Mouse (Mus musculus): Measurements from ENCODE around the gene Lrch3.
A peak's percentile ranks its signal among the peaks of the same experiment; 100 is the strongest.

Lrch3 gene

GRCm38 (mm10) chr16:32984631-32985030, 70.7 kb downstream of the Lrch3 start:
- no peak for DNase-seq (ENCODE audit: low spot score in 2 of 2)

DNA sequence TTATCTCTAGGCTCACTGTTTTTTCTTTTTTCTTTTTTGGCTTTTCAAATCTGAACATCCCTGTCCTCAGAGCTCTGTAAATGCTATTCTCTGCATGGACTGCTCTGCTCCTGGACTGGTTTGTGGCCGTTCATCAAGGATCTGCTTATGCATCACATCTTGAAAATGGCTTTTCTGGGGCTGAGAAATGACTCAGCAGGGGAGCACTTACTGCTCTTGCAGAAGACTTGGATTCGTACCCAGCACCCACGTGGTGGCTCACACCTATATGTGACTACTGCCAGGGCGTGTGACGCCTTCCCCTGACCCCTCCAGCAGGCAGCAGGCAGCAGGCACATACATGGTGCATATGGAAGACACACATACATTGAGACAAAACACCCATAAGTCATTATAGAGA, 78.3 kb downstream of the Lrch3 start:
- DNase-seq (ENCODE audit: low spot score in 2 of 2): peak; percentile 31 to 41

GRCm38 (mm10) chr16:33005216-33005615, 91.3 kb downstream of the Lrch3 start:
- no peak for DNase-seq (ENCODE audit: low spot score in 2 of 2)

DNA sequence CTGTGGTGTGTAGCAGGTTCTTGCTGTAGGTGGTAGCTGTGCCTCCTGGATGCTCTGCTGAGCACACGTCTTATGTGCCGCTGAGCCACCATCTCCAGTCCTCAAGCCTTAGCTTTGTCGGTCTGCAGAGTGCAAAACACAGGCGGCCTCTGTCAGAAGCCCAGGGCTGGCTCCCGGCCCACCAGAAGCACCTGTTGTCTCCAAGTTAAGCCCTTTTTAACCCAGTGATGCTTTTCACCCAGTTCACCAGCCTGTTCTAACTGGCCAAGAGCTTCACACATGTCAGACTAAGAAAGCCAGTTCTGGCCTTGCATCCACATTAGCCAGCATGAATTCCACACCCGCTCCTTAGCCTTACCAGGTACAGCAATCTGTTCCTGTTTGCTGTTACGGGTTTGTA, 93.0 kb downstream of the Lrch3 start:
- DNase-seq (ENCODE audit: low spot score in 2 of 2): no peak

GRCm38 (mm10) chr16:33007436-33007835, 93.5 kb downstream of the Lrch3 start:
- no peak for DNase-seq (ENCODE audit: low spot score in 2 of 2)

GRCm38 (mm10) chr16:33010166-33010565, 96.3 kb downstream of the Lrch3 start:
- DNase-seq (ENCODE audit: low spot score in 2 of 2): no peak

DNA sequence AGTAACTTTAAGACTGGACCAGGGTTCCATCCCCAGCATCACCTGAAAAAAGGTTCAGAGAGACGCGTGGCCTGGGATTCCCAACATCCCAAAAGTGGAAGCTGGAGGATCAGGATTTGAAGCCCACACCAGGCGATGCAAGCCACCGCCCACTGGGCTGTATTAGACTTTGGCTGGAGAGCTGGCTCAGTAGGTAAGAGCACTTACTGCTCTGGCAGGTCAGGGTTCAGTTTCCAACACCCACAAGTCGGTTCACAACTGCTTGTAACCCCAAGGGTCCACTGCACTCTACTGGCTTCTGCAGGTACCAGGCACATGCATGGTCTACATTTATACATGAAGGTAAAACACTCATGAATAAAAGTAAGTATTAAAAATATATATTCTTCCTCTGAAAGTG, 99.9 kb downstream of the Lrch3 start:
- no peak for DNase-seq (ENCODE audit: low spot score in 2 of 2)

- DNase-seq (ENCODE audit: low spot score in 2 of 2): no peak
Observed at GRCm38 (mm10) chr16:33014921-33015320, 101.0 kb downstream of the Lrch3 start.

DNA sequence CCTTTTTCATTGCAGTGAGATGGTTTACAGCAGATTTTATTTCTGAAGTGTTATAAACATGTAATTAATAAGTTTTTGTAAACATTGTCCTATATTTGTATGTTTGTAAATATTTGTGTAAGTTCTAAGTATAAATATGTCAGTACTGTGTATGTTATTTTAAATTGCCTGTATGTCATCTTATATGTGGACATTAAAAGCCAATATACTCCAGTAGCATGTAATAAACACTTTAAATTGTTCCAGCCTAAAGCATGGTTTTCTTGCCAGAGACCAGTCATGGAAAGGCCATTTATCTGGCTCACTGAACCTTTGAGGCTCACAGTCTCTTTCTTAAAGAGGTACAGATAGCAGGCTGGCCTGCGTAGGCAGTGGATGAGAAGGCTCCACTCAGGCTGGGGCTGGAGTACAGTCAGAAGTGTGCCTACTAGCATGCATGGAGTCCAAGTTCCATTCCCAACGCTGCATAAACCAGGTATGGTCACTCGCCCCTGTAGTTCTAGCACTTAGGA, 101.6 kb downstream of the Lrch3 start:
- DNase-seq (ENCODE audit: low spot score in 2 of 2): no peak

GRCm38 (mm10) chr16:33015986-33016385, 102.1 kb downstream of the Lrch3 start:
- no peak for DNase-seq (ENCODE audit: low spot score in 2 of 2)

GRCm38 (mm10) chr16:33017677-33018349, 103.9 kb downstream of the Lrch3 start:
- DNase-seq (ENCODE audit: low spot score in 2 of 2): no peak

DNA sequence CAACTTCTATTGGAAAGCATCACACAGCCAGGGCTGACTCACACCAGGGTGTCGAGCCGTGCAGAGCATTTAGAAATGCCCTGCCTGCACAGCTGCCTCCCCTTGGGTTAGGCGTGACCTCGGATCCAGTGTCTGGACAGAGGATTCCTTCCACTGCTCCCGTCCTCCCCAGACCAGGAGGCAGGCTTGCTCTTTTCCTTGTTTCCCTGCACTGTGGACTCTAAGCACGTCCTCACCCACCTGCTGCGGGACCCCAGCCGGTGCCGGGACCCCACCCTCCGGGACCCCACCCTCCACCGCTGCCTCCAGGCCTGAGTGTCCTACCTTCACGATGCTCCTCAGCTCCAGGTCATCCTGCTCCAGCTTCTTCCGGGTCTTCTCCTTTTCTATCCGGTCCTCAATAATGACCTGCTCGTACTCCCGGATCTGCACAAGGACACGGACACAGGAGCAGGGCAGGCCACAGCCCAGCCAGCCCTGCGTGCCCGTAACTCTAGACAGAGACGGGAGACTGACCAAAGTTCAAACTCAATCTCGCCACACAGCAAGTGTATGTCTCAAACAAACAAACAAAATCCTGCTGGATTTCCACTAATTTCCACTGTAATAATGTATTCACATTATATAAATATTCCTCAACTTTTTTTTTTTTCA, 105.3 kb downstream of the Lrch3 start:
- no peak for DNase-seq (ENCODE audit: low spot score in 2 of 2)

DNA sequence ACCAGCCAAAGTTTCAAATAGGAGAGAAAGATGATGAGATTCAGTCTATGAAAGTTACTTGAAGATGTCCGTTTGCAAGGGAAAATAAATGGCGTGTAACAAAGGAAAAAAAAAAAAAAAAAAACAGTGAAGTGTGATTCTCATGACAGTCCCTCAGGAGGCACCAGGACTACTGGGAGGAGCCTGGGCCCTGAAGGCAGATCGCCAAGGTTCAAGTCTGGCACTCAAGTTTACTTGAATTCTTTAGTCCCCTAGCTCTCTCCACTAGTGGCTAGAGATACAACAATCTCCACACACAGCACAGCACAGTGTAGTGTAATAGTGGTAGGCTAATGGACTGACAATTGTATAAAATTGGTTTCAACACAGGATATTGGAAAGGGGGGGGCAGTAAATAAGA, 107.5 kb downstream of the Lrch3 start:
- DNase-seq (ENCODE audit: low spot score in 2 of 2): no peak

- peak; percentile 87 to 90 for DNase-seq (ENCODE audit: low spot score in 2 of 2)
Observed at GRCm38 (mm10) chr16:33023750-33024149, 109.8 kb downstream of the Lrch3 start.

- DNase-seq (ENCODE audit: low spot score in 2 of 2): no peak
Observed at GRCm38 (mm10) chr16:33024456-33025104, 110.7 kb downstream of the Lrch3 start.

- DNase-seq (ENCODE audit: low spot score in 2 of 2): no peak
Observed at GRCm38 (mm10) chr16:33026357-33026756, 112.5 kb downstream of the Lrch3 start.

DNA sequence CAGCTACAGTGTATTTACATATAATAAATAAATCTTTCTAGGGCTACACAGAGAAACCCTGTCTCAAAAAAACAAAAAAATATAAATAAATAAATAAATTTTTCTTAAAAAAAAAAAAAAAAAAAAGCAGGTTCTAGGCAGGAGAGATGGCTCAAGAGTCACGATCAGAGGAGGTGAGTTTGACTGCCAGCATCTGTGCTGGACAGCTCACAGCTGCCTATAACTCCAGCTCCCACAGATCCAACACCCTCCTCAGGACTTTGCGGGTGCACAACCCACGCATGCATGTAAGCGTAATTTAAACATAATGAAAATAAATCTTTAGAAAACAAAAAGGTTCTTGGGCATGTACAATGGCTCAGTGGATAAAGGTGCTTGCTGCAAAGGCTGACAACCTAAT, 122.1 kb downstream of the Lrch3 start:
- no peak for DNase-seq (ENCODE audit: low spot score in 2 of 2)

GRCm38 (mm10) chr16:33042682-33043081, 128.8 kb downstream of the Lrch3 start:
- no peak for DNase-seq (ENCODE audit: low spot score in 2 of 2)

DNA sequence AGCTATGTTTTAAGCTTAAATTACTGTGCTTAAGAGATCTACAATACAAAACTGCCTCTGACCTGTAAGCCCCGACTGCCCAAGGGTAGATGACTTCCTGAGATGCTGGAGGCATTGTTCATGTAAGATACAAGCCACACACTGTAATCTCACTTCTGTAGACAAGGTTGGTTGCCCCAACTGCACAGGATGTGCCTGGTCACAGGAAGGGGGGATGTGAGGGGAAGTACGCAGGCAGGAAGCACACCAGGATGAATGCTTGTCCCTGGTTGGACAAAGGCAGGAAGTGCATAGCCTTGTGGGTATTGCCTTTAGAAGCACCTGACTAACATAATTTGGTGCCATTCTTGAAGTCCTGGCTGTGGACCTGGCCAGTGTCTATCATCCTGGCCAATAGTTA, 129.4 kb downstream of the Lrch3 start:
- no peak for DNase-seq (ENCODE audit: low spot score in 2 of 2)

DNA sequence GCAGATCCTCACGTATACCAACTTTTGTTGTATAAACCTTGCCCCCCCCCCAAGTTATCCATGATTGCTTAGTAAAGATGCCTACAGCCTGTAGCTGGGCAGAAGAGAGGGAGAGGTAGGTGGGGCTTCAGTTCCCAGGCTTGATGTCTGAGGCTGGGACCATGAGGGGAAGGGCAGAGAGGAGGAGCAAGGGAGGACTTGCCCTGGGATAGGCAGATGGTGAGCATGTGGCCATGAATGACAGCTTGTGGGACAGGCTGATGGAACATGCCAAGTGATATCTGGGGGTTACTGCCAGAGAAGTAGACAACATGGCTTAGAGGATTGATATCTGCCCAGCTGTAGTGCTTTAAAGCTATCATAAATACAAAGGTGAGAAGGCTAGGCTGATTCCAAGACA, 134.1 kb downstream of the Lrch3 start:
- DNase-seq (ENCODE audit: low spot score in 2 of 2): no peak

DNA sequence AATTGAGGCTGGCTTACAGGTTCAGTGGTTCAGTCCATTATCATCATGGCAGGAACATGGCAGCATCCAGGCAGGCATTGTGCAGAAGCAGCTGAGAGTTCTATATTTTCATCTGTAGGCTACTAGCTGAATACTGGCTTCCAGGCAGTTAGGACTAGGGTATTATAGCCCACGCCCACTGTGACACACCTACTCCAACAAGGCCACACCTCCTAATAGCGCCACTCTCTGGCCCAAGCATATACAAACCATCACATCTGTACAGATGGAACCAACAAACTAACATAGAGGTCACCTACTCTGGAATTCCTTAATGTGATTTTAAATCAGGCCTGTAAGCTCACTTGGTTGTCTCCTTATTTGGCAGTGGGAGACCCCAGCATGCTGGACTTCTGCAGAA, 134.8 kb downstream of the Lrch3 start:
- DNase-seq (ENCODE audit: low spot score in 2 of 2): no peak

- no peak for DNase-seq (ENCODE audit: low spot score in 2 of 2)
Observed at GRCm38 (mm10) chr16:33049809-33050208, 135.9 kb downstream of the Lrch3 start.

DNA sequence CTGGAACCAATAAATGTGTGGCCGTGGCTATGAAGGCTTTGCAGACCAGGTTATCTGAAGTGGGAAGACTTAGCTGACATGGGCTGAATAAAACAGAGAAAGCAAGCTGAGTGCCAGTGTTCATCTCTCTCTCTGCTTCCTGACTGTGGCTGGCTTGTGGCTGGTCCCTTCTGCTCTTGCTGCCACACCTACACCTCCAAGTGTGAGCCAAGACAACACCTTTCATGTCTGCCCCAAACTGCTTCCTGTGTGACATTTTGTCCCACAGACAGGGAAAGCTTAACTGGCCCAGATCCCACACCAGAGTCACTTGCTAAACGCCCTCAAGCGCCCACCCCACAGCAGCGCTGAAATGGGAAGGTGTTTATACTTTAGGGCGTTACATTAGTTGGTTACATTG, 139.2 kb downstream of the Lrch3 start:
- no peak for DNase-seq (ENCODE audit: low spot score in 2 of 2)
